Mouse (Mus musculus) kidney, postnatal 25 days (tissue): ENCODE measurements around the gene Rtn2.
A peak's percentile ranks its signal among the peaks of the same experiment; 100 is the strongest.

Source experiments
- DNase-seq, 2 experiments: peaks; one replicate each; pipeline ENCODE4 v3.0.0; 2021; ENCODE audit warnings: mixed read lengths in 2 of 2

The Rtn2 gene

GRCm38 (mm10) chr7:19302264-19303045 is 20.0 kb downstream of the Rtn2 start:
- no peak for DNase-seq

GRCm38 (mm10) chr7:19303046-19303305 is 20.6 kb downstream of the Rtn2 start:
- DNase-seq = no peak

- DNase-seq = peak; percentile 79 to 81
Measured at GRCm38 (mm10) chr7:19303770-19304169, 21.3 kb downstream of the Rtn2 start.

GRCm38 (mm10) chr7:19304501-19305412 is 22.3 kb downstream of the Rtn2 start:
- DNase-seq = no peak

- no peak for DNase-seq
Measured at GRCm38 (mm10) chr7:19305413-19305735, 22.9 kb downstream of the Rtn2 start.

GRCm38 (mm10) chr7:19305796-19306765 is 23.7 kb downstream of the Rtn2 start:
- no peak for DNase-seq

GRCm38 (mm10) chr7:19306819-19307738 is 24.7 kb downstream of the Rtn2 start:
- DNase-seq = peak in 1 of 2 experiments; percentile 34

- peak; percentile 88 for DNase-seq
Measured at GRCm38 (mm10) chr7:19307739-19308453, 25.5 kb downstream of the Rtn2 start.

- peak; percentile 95 to 98 for DNase-seq
Measured at GRCm38 (mm10) chr7:19308454-19309277, 26.2 kb downstream of the Rtn2 start.

- no peak for DNase-seq
Measured at GRCm38 (mm10) chr7:19309278-19309883, 27.0 kb downstream of the Rtn2 start.

- DNase-seq = peak; percentile 97
Measured at GRCm38 (mm10) chr7:19309884-19310641, 27.6 kb downstream of the Rtn2 start, which contains the start of gene Fosb. Gene Fosb, minus strand, starts transcription at chr7:19310051.

GRCm38 (mm10) chr7:19311991-19312390 is 29.6 kb downstream of the Rtn2 start:
- peak; percentile 26 to 63 for DNase-seq

- no peak for DNase-seq
Measured at GRCm38 (mm10) chr7:19314033-19314432, 31.6 kb downstream of the Rtn2 start.

- no peak for DNase-seq
Measured at GRCm38 (mm10) chr7:19316451-19317161, 34.2 kb downstream of the Rtn2 start.

- no peak for DNase-seq
Measured at GRCm38 (mm10) chr7:19318201-19318600, 35.8 kb downstream of the Rtn2 start.

GRCm38 (mm10) chr7:19318676-19319075 is 36.3 kb downstream of the Rtn2 start:
- no peak for DNase-seq

GRCm38 (mm10) chr7:19319458-19319857 is 37.0 kb downstream of the Rtn2 start:
- DNase-seq = peak in 1 of 2 experiments; percentile 46

- DNase-seq = peak; percentile 98 to 99
Measured at GRCm38 (mm10) chr7:19319906-19320305, 37.5 kb downstream of the Rtn2 start.
